Mouse (Mus musculus) stomach, postnatal 0 days (tissue): ENCODE results near the gene Reep3. TPM values are rescaled to one million over a fixed set of nuclear protein-coding genes. Genes with fewer than 3 reads are reported as not detected.
A peak's percentile ranks its signal among the peaks of the same experiment; 100 is the strongest.

Source experiments
- ATAC-seq: fragments of 200-750 bp; cut with Nextera tagmentation; 2 replicates; pipeline ENCODE4 v1.8.0; 2017; ENCODE audit not compliant: low FRiP score, low TSS enrichment
- DNase-seq: peaks from one replicate; pipeline ENCODE4 v3.0.0-alpha.2; 2016; ENCODE audit warnings: low spot score
- H3K27ac ChIP-seq: fragments of 300-500 bp; sonication (generic); replicated peaks from 2 replicates; pipeline ENCODE4 v1.5.1; 2014; ENCODE audit warnings: mild to moderate bottlenecking, control low read depth
- H3K27me3 ChIP-seq: fragments of 300-500 bp; sonication (generic); 2 replicates; pipeline ENCODE4 v1.6.1; 2014; ENCODE audit warnings: low read length; ENCODE audit not compliant: control insufficient read depth, insufficient read depth
- H3K36me3 ChIP-seq: fragments of 300-500 bp; sonication (generic); 2 replicates; pipeline ENCODE4 v1.6.1; 2014; ENCODE audit warnings: low read length, mixed read lengths; ENCODE audit not compliant: control insufficient read depth, insufficient read depth
- H3K4me1 ChIP-seq: fragments of 300-500 bp; sonication (generic); replicated peaks from 2 replicates; pipeline ENCODE4 v1.6.1; 2014; ENCODE audit warnings: antibody characterized with exemption; ENCODE audit not compliant: control insufficient read depth, insufficient read depth
- H3K4me2 ChIP-seq: fragments of 300-500 bp; sonication (generic); replicated peaks from 2 replicates; pipeline ENCODE4 v1.6.1; 2014; ENCODE audit warnings: low read depth, mild to moderate bottlenecking, control low read depth, moderate library complexity
- H3K4me3 ChIP-seq: fragments of 300-500 bp; sonication (generic); 2 replicates; pipeline ENCODE4 v1.5.1; 2014; ENCODE audit warnings: low read depth, low read length, control low read depth
- H3K9ac ChIP-seq: fragments of 300-500 bp; sonication (generic); 2 replicates; pipeline ENCODE4 v1.6.1; 2014; ENCODE audit warnings: mild to moderate bottlenecking, low read length, control low read depth, mixed read lengths
- H3K9me3 ChIP-seq: fragments of 300-500 bp; sonication (generic); 2 replicates; pipeline ENCODE4 v1.6.1; 2016; ENCODE audit warnings: low read length; ENCODE audit not compliant: control insufficient read depth
- CTCF ChIP-seq: IDR thresholded peaks from 2 replicates; pipeline ENCODE4 v1.5.1; 2016; ENCODE audit warnings: antibody characterized with exemption, low read depth, mild to moderate bottlenecking, moderate library complexity
- EP300 ChIP-seq: optimal IDR thresholded peaks from 2 replicates; pipeline ENCODE3; 2016; ENCODE audit warnings: antibody characterized with exemption
- WGBS: fragments of 180-500 bp; shearing (Covaris S2); extraction: QIAGEN DNeasy Blood & Tissue Kit; methylation state at CpG from one replicate; pipeline ENCODE4 v1.1.7; 2014; 5-methylcytosine and 5-hydroxymethylcytosine counted together
- polyA plus RNA-seq: library from polyadenylated mRNA; unstranded; fragments of >200 nt; fragmentation: Nextera tagmentation; extraction: Ambion mirVana; gene quantifications from 2 replicates; pipeline ENCODE4 v1.2.1, GENCODE M21; 2015

Reep3 gene
- polyA plus RNA-seq, 1 experiment from 2014 or later, result 38.6 TPM

- H3K4me3 ChIP-seq, result no peak overlapping the region
- H3K36me3 ChIP-seq, result no peaks in the 10 kb centered on the region
- no peak overlapping the region for H3K4me2 ChIP-seq
- DNase-seq (no peak), ATAC-seq (no peak)
- WGBS, result 82% methylated on average over 12 of the region's 12 CpGs
- TF ChIP-seq EP300, result no peak
- TF ChIP-seq CTCF, result no peak
- no peak overlapping the region for H3K27ac ChIP-seq
- 0 out of 2 replicates have a peak, but pooled peaks cover 2% of the 10 kb centered on the region for H3K4me1 ChIP-seq
- no peak overlapping the region for H3K9ac ChIP-seq
- no peaks in the 10 kb centered on the region for H3K9me3 ChIP-seq
- no peaks in the 10 kb centered on the region for H3K27me3 ChIP-seq
Observed at GRCm38 (mm10) chr10:67014746-67015145, 82.0 kb downstream of the Reep3 start.

GRCm38 (mm10) chr10:67010521-67010920 is 86.2 kb downstream of the Reep3 start:
- no peaks in the 10 kb centered on the region for H3K9me3 ChIP-seq
- TF ChIP-seq CTCF (no peak), EP300 (no peak)
- H3K4me1 ChIP-seq, result no peaks in the 10 kb centered on the region
- no peak overlapping the region for H3K9ac ChIP-seq
- H3K4me3 ChIP-seq, result no peak overlapping the region
- H3K27ac ChIP-seq, result no peak overlapping the region
- ATAC-seq (0 out of 2 replicates have a peak, but pooled peaks have one; percentile 42), DNase-seq (no peak)
- no peaks in the 10 kb centered on the region for H3K27me3 ChIP-seq
- no peak overlapping the region for H3K4me2 ChIP-seq
- no peaks in the 10 kb centered on the region for H3K36me3 ChIP-seq
- 68% methylated on average over 12 of the region's 12 CpGs for WGBS

- Histone ChIP-seq H3K4me2 (peak overlapping the region; percentile 70), H3K27me3 (no peaks in the 10 kb centered on the region), H3K9ac (no peak overlapping the region), H3K4me3 (peak overlapping the region; percentile 13), H3K4me1 (0 out of 2 replicates have a peak, but pooled peaks cover 2% of the 10 kb centered on the region), H3K27ac (peak overlapping the region; percentile 95), H3K9me3 (no peaks in the 10 kb centered on the region), H3K36me3 (no peaks in the 10 kb centered on the region)
- TF ChIP-seq CTCF (no peak), EP300 (no peak)
- DNase-seq (no peak), ATAC-seq (no peak)
- WGBS, result 4% methylated on average over 12 of the region's 12 CpGs
Observed at GRCm38 (mm10) chr10:67004527-67005042, 92.2 kb downstream of the Reep3 start.

GRCm38 (mm10) chr10:67003743-67004526 is 92.8 kb downstream of the Reep3 start:
- peak; percentile 69 for ATAC-seq
- WGBS, result 1% methylated on average over 22 of the region's 22 CpGs

GRCm38 (mm10) chr10:67003009-67003742 is 93.6 kb downstream of the Reep3 start:
- DNase-seq (peak; percentile 60), ATAC-seq (peak; percentile 55)
- Histone ChIP-seq H3K4me2 (peak overlapping the region; percentile 70), H3K27me3 (no peaks in the 10 kb centered on the region), H3K4me3 (peak overlapping the region; percentile 13), H3K9me3 (no peaks in the 10 kb centered on the region), H3K27ac (peak overlapping the region; percentile 95), H3K4me1 (0 out of 2 replicates have a peak, but pooled peaks cover 2% of the 10 kb centered on the region), H3K36me3 (no peaks in the 10 kb centered on the region), H3K9ac (peak overlapping the region; percentile 58)
- WGBS, result under 1% methylated on average over 25 of the region's 25 CpGs
- TF ChIP-seq CTCF, result peak; percentile 11; the same call in 1 of the 2 replicates
- peak; percentile 19 for TF ChIP-seq EP300

More at GRCm38 (mm10) chr10:67003743-67004526, 92.8 kb downstream of the Reep3 start:
- Histone ChIP-seq H3K27ac (peak overlapping the region; percentile 95), H3K4me3 (peak overlapping the region; percentile 13), H3K9ac (peak overlapping the region; percentile 58), H3K27me3 (no peaks in the 10 kb centered on the region), H3K36me3 (no peaks in the 10 kb centered on the region), H3K4me1 (0 out of 2 replicates have a peak, but pooled peaks cover 2% of the 10 kb centered on the region), H3K4me2 (peak overlapping the region; percentile 70), H3K9me3 (no peaks in the 10 kb centered on the region)
- DNase-seq, result peak; percentile 48
- no peak for TF ChIP-seq EP300
- TF ChIP-seq CTCF, result 0 out of 2 replicates have a peak, but pooled peaks have one; percentile 4
